Mouse (Mus musculus) E14TG2a.4 (cell line): ENCODE measurements around the gene BC035044.

Source experiments
- CTCF ChIP-seq: conservative IDR thresholded peaks from 2 replicates; pipeline ENCODE4 v1.5.1; 2014; ENCODE audit warnings: low read length
- NANOG ChIP-seq: IDR thresholded peaks from 2 replicates; pipeline ENCODE4 v1.6.1; 2014; ENCODE audit warnings: borderline replicate concordance, low read length, mixed read lengths

DNA sequence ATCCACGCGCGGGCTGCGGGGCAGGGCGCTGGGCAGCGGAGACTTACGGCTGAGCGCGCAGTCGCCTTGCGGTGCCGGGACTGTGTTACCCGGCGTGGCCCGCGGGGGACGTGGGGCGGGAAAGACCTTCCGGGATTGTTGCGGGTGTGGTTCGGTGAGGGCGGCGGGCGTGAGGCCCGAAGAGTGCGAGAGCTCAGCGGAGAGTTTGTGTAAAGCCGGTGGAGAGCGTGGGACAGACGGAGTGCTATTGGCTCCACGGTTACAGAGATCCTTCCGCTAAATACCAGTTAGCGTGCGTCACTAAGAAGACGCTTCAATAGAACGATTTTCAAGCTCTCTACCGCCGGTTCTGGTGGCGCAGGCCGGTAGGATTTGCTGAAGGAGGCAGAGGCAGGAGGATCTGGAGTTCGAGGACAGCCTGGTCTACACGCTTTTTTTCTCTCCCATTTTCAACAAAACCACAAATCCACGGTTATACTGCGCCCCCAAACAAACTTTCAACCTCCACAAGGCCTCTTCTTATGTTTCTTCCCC lies 47.9 kb downstream of the BC035044 start:
- TF ChIP-seq CTCF (no peak), NANOG (no peak)
